Mouse (Mus musculus) ES-E14 (cell line): ENCODE data around the gene Dock10.

Experiments
- CHD2 ChIP-seq: IDR thresholded peaks from 2 replicates; pipeline ENCODE4 v1.6.1; 2014; ENCODE audit warnings: mild to moderate bottlenecking, low read depth, low read length, inconsistent platforms
- MAFK ChIP-seq: IDR thresholded peaks from 2 replicates; pipeline ENCODE4 v1.6.1; 2014; ENCODE audit warnings: mild to moderate bottlenecking, low read depth, low read length, inconsistent platforms; ENCODE audit not compliant: insufficient read depth

- TF ChIP-seq MAFK (no peak), CHD2 (no peak)
These were observed 36.3 kb downstream of the Dock10 start for GRCm38 (mm10) chr1:80722001-80722400.
